Mouse (Mus musculus): Measurements from ENCODE around the gene Clic1.

- TF ChIP-seq CTCF (IDR thresholded peaks at IDR 0.05): peak; percentile 39
- TF ChIP-seq POLR2A (IDR thresholded peaks at IDR 0.05; ENCODE audit: insufficient read depth, low read depth, low read length): no peak
These were observed 47.4 kb downstream of the Clic1 start for GRCm38 (mm10) chr17:35097164-35097655.
